Mouse (Mus musculus) thymus, postnatal 36 days (tissue): Measurements from ENCODE around the gene Sord.
A peak's percentile ranks its signal among the peaks of the same experiment; 100 is the strongest.
"Not testable (repeated sequence)": the region's sequence is repeated elsewhere in the genome, so short reads cannot be mapped to it uniquely, and the experiment has no call there.

ENCODE experiments used
- DNase-seq, 2 experiments: peaks; one replicate each; pipeline ENCODE4 v3.0.0; 2022; ENCODE audit warnings: mixed read lengths in 2 of 2

Gene Sord

GRCm38 (mm10) chr2:122234611-122235288 lies at the start of gene Sord:
Gene Sord (plus strand): TSS chr2:122234749.
- peak; percentile 87 for DNase-seq

- DNase-seq, result no peak
Observed at GRCm38 (mm10) chr2:122185086-122185485, 49.5 kb upstream of the Sord start.

GRCm38 (mm10) chr2:122186106-122186505 lies 48.4 kb upstream of the Sord start, which contains the start of the genes Patl2 and Terb2:
Gene Patl2 (minus strand): TSS chr2:122186189.
Gene Terb2 (plus strand): TSS chr2:122186272.
- peak in 1 of 2 experiments; percentile 13 for DNase-seq

- no peak for DNase-seq
Observed at GRCm38 (mm10) chr2:122186751-122187150, 47.8 kb upstream of the Sord start.

- no peak for DNase-seq
Observed at GRCm38 (mm10) chr2:122191849-122192248, 42.7 kb upstream of the Sord start.

GRCm38 (mm10) chr2:122194509-122194929 lies 40.0 kb upstream of the Sord start:
- DNase-seq, result no peak

- DNase-seq, result no peak
Observed at GRCm38 (mm10) chr2:122201501-122201900, 33.0 kb upstream of the Sord start.

GRCm38 (mm10) chr2:122206440-122207107 lies 28.0 kb upstream of the Sord start:
- no peak for DNase-seq

GRCm38 (mm10) chr2:122210534-122211228 lies 23.9 kb upstream of the Sord start:
- no peak for DNase-seq

- DNase-seq, result not testable (repeated sequence)
Observed at GRCm38 (mm10) chr2:122217075-122217474, 17.5 kb upstream of the Sord start.

GRCm38 (mm10) chr2:122218234-122218633 lies 16.3 kb upstream of the Sord start:
- DNase-seq, result no peak

GRCm38 (mm10) chr2:122221378-122221777 lies 13.2 kb upstream of the Sord start:
- no peak for DNase-seq

- DNase-seq, result no peak
Observed at GRCm38 (mm10) chr2:122221798-122222197, 12.8 kb upstream of the Sord start.

GRCm38 (mm10) chr2:122222272-122222671 lies 12.3 kb upstream of the Sord start:
- DNase-seq, result no peak

GRCm38 (mm10) chr2:122223654-122224053 lies 10.9 kb upstream of the Sord start:
- no peak for DNase-seq

GRCm38 (mm10) chr2:122230395-122230794 lies 4.2 kb upstream of the Sord start:
- DNase-seq, result no peak

GRCm38 (mm10) chr2:122231616-122232015 lies 2.9 kb upstream of the Sord start:
- no peak for DNase-seq

- DNase-seq, result no peak
Observed at GRCm38 (mm10) chr2:122233341-122233740, 1.2 kb upstream of the Sord start.

- DNase-seq, result peak in 1 of 2 experiments; percentile 10
Observed at GRCm38 (mm10) chr2:122233759-122234557, 591 bp upstream of the Sord start.

GRCm38 (mm10) chr2:122235425-122235824 lies 876 bp downstream of the Sord start:
- DNase-seq, result no peak

GRCm38 (mm10) chr2:122236321-122236720 lies 1.8 kb downstream of the Sord start:
- DNase-seq, result no peak

GRCm38 (mm10) chr2:122237891-122238470 lies 3.4 kb downstream of the Sord start:
- DNase-seq, result no peak
